Mouse (Mus musculus) embryo, embryonic 9.5 days (tissue): ENCODE data around the gene Sfxn1.

ENCODE experiments used
- DNase-seq: peaks from one replicate; pipeline ENCODE4 v3.0.0-alpha.2; 2017; ENCODE audit errors: extremely low spot score

Gene Sfxn1

DNA sequence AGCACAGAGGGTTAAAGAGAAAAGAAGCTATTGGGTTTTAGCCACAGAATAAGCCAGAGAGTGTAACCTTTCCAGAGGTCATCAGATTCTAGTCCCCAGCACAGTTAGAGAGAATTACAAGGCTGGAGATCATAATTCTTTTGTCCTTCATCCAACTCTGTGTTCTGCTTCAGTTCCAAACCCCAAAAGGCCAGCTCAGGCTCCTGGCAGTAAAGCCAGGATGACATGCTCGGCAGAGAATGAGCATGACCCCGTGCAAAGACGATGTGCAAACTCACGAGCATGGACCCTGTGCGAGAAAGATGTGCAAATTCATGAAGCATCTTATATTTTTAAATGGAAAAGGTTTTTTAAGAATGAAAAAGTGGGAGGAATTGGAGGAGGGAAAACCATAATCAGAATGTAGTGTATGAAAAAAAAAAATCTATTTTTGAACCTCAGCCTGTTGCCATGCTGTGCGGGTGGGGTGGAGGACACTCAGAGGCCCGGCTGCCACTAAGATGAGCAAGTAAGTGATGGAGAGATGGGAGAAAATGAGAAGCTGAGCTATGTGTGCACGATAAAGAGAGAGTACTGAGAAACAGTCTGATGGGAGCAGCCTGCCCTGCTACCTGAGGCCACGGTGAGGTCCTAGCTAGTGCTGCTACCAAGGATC, 66.2 kb downstream of the Sfxn1 start:
- no peak for DNase-seq

DNA sequence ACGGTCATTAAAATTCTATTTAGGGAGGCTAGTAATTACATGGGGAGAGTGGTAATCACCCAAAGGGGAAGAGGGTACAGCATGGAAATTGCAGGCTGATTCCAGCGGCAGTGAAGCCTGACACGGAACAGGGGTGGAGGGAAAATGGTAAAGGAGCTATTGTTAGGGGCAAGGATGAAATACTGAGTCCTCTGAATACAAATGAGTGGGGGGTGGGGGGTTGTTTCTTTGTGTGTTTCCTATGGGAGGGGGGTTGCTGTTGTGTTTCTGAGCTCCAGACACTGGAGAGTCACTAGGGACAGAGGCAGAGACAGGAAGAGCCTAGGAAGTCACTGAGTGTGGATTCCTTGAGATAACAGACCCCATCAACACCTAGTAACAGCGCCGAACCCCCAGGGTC, 72.1 kb downstream of the Sfxn1 start:
- DNase-seq: no peak

DNA sequence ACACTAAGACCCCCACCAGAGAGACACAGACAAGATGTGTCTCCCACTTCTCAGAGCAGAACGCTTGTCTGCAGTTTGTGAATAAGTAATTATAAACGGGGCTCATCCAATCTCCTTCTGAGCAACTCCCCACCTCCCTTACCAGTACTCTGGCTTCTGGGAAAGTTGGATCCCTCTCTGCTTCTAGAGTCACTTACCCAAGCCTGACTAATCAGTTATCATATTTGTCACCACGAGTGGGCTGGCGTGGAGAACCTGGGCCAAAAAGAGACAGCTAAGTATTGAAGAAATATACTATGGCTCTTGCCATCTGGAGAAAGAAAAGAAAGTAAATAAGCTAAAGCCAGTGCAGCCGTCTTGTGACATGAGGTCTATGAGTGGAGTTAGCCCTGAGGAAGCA, 73.0 kb downstream of the Sfxn1 start:
- DNase-seq: no peak

DNA sequence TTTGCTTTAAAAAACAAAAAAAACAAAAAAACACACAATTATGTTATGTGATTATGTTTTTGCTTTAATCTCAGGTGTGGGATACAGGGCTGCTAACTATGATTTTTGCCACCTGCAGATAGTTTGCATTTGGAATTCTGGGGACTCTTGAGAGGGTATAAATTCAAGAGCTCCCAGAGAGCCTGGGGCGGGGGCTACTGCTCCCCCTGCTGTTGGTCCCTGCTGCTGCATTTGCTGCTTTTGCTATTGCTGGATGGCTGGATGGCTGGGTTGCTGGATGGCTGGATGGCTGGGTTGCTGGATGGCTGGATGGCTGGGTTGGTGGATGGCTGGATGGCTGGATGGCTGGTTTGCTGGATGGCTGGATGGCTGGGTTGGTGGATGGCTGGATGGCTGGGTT, 75.7 kb downstream of the Sfxn1 start:
- no peak for DNase-seq

DNA sequence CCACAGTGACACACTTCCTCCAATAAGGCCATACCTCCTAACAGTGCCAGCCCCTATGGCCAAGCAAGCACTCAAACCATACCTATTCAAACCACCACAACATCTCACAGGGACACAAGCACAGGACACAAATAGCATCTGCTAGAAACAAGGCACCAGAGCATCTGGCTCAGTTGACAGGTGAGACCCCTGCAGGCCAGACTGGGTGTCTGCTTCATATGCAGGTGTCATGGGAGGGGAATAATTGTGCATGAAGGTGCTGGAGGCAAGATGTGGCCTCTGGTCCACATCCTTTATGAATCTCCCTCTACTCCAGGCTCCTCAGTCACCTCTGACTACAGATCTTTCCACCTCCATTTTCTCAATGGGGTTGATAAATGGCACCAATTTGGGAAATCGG, 80.8 kb downstream of the Sfxn1 start:
- no peak for DNase-seq

DNA sequence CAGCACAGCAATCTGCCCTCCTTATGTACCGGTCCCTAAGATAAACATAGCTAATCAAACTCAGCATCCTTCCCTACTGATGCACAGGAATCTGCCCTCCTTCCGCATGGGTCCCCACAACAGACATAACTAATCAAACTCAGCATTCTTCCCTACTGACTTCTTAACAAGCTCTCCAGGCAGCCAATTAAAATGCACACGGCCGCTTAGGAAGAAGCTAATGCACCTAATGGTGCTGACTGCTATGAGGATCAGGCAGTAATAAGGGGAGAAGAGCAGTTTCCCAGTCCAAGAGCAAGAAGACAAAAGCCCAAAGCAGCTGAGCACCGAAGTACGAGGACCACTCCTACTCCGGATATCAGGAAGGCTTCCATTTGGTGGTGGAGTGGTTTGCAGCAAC, 81.2 kb downstream of the Sfxn1 start:
- DNase-seq: no peak

DNA sequence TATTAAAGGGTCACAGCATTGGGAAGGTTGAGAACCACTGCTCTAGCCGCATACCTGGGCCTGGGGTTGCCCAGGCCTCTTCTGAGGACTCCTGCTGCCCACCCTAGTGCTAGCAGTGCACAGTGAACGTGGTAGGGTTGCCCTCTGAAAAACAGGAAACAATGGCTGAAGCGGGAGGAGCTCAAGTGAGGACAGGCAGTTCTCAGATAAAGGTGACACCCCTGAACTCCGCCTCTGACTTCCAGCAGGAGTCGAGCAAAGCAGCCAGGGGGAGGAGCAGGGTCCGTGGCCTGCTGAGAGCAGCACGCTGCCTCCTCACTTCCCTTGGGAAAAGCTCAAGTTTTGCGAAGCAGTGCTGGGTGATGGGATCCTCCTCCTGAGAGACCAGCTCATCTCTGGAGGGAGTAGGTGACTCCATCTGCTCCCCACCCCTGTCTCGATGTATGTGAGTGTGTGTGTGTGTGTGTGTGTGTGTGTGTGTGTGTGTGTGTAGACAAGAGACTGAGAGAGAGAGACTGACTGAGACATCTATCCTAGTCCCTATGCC, 82.1 kb downstream of the Sfxn1 start:
- DNase-seq: no peak

DNA sequence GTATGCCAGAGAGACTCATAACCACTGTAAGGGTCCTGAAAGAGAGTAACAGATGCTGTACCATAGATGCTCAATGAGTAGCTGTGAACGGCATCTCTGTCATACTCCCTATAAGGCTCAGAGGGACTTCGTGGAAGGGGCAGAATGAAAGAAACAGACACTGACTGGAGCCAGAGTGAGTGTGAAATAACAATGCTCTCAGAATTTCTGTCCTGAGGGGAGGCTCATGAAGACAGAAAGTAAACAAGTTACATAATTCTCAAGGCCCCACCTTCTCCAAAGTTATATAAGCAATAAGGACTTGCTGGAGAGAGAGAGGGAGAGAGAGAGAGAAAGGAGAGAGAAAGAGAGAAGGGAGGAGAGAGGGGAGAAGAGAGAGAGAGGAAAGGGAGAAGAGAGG, 84.2 kb downstream of the Sfxn1 start:
- DNase-seq: no peak
